ENCODE assay signal across 22 mouse cellular contexts in genomic region chr14:68899921-68900320, GRCm38 (mm10).
"Had no signal": no experiment of that assay in that cellular context is flagged by ENCODE, and none has a peak within 500 bp of the region (broad histone marks: within the 10 kb centered on the region; RNA-seq: fewer than 3 reads in every experiment).

No protein-coding gene starts in this region.

- H3K4me1 ChIP-seq: intestine, embryonic 15.5 days; kidney, embryonic 15.5 days; limb, embryonic 12.5 days; limb, embryonic 15.5 days; midbrain, embryonic 12.5 days; midbrain, embryonic 15.5 days; neural tube, embryonic 12.5 days; neural tube, embryonic 15.5 days; stomach, embryonic 15.5 days had no signal

- H3K36me3 ChIP-seq: intestine, embryonic 15.5 days; kidney, embryonic 15.5 days; limb, embryonic 12.5 days; limb, embryonic 15.5 days; midbrain, embryonic 12.5 days; midbrain, embryonic 15.5 days; neural tube, embryonic 12.5 days; neural tube, embryonic 15.5 days; stomach, embryonic 15.5 days had no signal

- H3K9ac ChIP-seq: intestine, embryonic 15.5 days; kidney, embryonic 15.5 days; limb, embryonic 12.5 days; limb, embryonic 15.5 days; liver, embryonic 14.5 days; liver, postnatal 0 days; lung, embryonic 14.5 days; midbrain, embryonic 12.5 days; midbrain, embryonic 15.5 days; neural tube, embryonic 12.5 days; neural tube, embryonic 15.5 days; stomach, embryonic 15.5 days had no signal

- H3K4me2 ChIP-seq: intestine, embryonic 15.5 days; kidney, embryonic 15.5 days; limb, embryonic 12.5 days; limb, embryonic 15.5 days; liver, embryonic 11.5 days; lung, embryonic 14.5 days; midbrain, embryonic 12.5 days; midbrain, embryonic 15.5 days; neural tube, embryonic 12.5 days; neural tube, embryonic 15.5 days; stomach, embryonic 15.5 days had no signal

- H3K4me3 ChIP-seq: intestine, embryonic 15.5 days; kidney, embryonic 15.5 days; left cerebral cortex, adult 2 months; limb, embryonic 12.5 days; limb, embryonic 15.5 days; midbrain, embryonic 12.5 days; midbrain, embryonic 15.5 days; neural tube, embryonic 12.5 days; neural tube, embryonic 15.5 days; stomach, embryonic 15.5 days had no signal

- H3K27ac ChIP-seq: intestine, embryonic 15.5 days; kidney, embryonic 15.5 days; left cerebral cortex, adult 2 months; limb, embryonic 12.5 days; limb, embryonic 15.5 days; liver, embryonic 14.5 days; macrophage; midbrain, embryonic 12.5 days; midbrain, embryonic 15.5 days; neural tube, embryonic 12.5 days; neural tube, embryonic 15.5 days; stomach, embryonic 15.5 days had no signal

- H3K9me3 ChIP-seq: intestine, embryonic 15.5 days; kidney, embryonic 15.5 days; limb, embryonic 12.5 days; limb, embryonic 15.5 days; midbrain, embryonic 12.5 days; midbrain, embryonic 15.5 days; neural tube, embryonic 12.5 days; neural tube, embryonic 15.5 days; stomach, embryonic 15.5 days had no signal

- ATAC-seq: intestine, embryonic 15.5 days; liver, postnatal 0 days; lung, postnatal 0 days; midbrain, embryonic 15.5 days had no signal

- H3K27me3 ChIP-seq: intestine, embryonic 15.5 days; kidney, embryonic 15.5 days; limb, embryonic 12.5 days; limb, embryonic 15.5 days; midbrain, embryonic 12.5 days; midbrain, embryonic 15.5 days; neural tube, embryonic 12.5 days; neural tube, embryonic 15.5 days; stomach, embryonic 15.5 days had no signal

- DNase-seq: kidney, adult 11 months; kidney, adult 8-10 months; kidney, postnatal 10 days; kidney, postnatal 36 days; liver, postnatal 0 days; lung, embryonic 14.5 days; spleen, adult 18-20 months; thymus, postnatal 25 days had no signal
